Mouse (Mus musculus) macrophage (primary cell): ENCODE data around the gene Zfp428. TPM values are rescaled to one million over a fixed set of nuclear protein-coding genes. Genes with fewer than 3 reads are reported as not detected.

ENCODE experiments used
- H3K27ac ChIP-seq: fragments of 350-480 bp; formaldehyde crosslinking; 2 replicates; pipeline ENCODE4 v1.9.0; 2021
- H3K36me3 ChIP-seq: fragments of 350-480 bp; formaldehyde crosslinking; 2 replicates; pipeline ENCODE4 v1.9.0; 2021; ENCODE audit errors: inconsistent target
- H3K4me3 ChIP-seq: fragments of 350-480 bp; formaldehyde crosslinking; 2 replicates; pipeline ENCODE4 v1.9.0; 2021; ENCODE audit errors: inconsistent target
- H3K79me2 ChIP-seq: fragments of 350-480 bp; formaldehyde crosslinking; 2 replicates; pipeline ENCODE4 v1.9.0; 2021; ENCODE audit errors: inconsistent target
- WGBS: methylation state at CpG from one replicate; pipeline ENCODE4 v1.1.7; 2026; ENCODE audit warnings: inconsistent platforms; ENCODE audit not compliant: missing documents; 5-methylcytosine and 5-hydroxymethylcytosine counted together
- polyA plus RNA-seq: library from polyadenylated mRNA; stranded (reverse); fragments of 250-400 nt; gene quantifications from 3 replicates; pipeline ENCODE4 v1.2.4, GENCODE M21; 2018; ENCODE audit warnings: inconsistent platforms

Zfp428 gene
- polyA plus RNA-seq, 1 experiment from 2014 or later = 0.77 TPM

GRCm38 (mm10) chr7:24539686-24540085 lies 32.9 kb downstream of the Zfp428 start:
- 94% methylated on average over 4 of the region's 4 CpGs for WGBS
- no peak overlapping the region for H3K27ac ChIP-seq
- H3K4me3 ChIP-seq = no peak overlapping the region
- H3K79me2 ChIP-seq = no peaks in the 10 kb centered on the region
- H3K36me3 ChIP-seq = peaks cover 10% of the 10 kb centered on the region; the same call in 1 of the 2 replicates

GRCm38 (mm10) chr7:24544506-24544905 lies 37.7 kb downstream of the Zfp428 start:
- Histone ChIP-seq H3K4me3 (no peak overlapping the region), H3K36me3 (no peaks in the 10 kb centered on the region), H3K79me2 (peaks cover 12% of the 10 kb centered on the region), H3K27ac (no peak overlapping the region)
- WGBS = 93% methylated on average over 2 of the region's 2 CpGs

- Histone ChIP-seq H3K79me2 (peaks cover 12% of the 10 kb centered on the region), H3K4me3 (peak within 1 kb of the TSS; percentile 75), H3K36me3 (no peaks in the 10 kb centered on the region), H3K27ac (peak within 1 kb of the TSS; percentile 46)
- WGBS = 63% methylated on average over 5 of the region's 13 CpGs
Measured at GRCm38 (mm10) chr7:24546068-24546614, 39.3 kb downstream of the Zfp428 start, which contains the start of the genes Pinlyp and Xrcc1. Pinlyp (minus strand) TSS chr7:24546118. Xrcc1 (plus strand) TSS chr7:24546289.

GRCm38 (mm10) chr7:24546634-24547389 lies 40.0 kb downstream of the Zfp428 start:
- Histone ChIP-seq H3K36me3 (no peaks in the 10 kb centered on the region), H3K79me2 (peaks cover 12% of the 10 kb centered on the region), H3K27ac (peak overlapping the region; percentile 46), H3K4me3 (peak overlapping the region; percentile 75)
- WGBS = under 1% methylated on average over 57 of the region's 57 CpGs

GRCm38 (mm10) chr7:24547534-24548036 lies 40.8 kb downstream of the Zfp428 start:
- 35% methylated on average over 12 of the region's 13 CpGs for WGBS
- Histone ChIP-seq H3K27ac (peak overlapping the region; percentile 33), H3K79me2 (peaks cover 12% of the 10 kb centered on the region), H3K4me3 (peak overlapping the region; percentile 75), H3K36me3 (no peaks in the 10 kb centered on the region)

- Histone ChIP-seq H3K36me3 (0 out of 2 replicates have a peak, but pooled peaks cover 7% of the 10 kb centered on the region), H3K27ac (no peak overlapping the region), H3K4me3 (no peak overlapping the region), H3K79me2 (peaks cover 11% of the 10 kb centered on the region)
- WGBS = 80% methylated on average over 12 of the region's 12 CpGs
Measured at GRCm38 (mm10) chr7:24551985-24552759, 45.4 kb downstream of the Zfp428 start.

GRCm38 (mm10) chr7:24555786-24556185 lies 49.0 kb downstream of the Zfp428 start:
- 92% methylated on average over 10 of the region's 10 CpGs for WGBS
- Histone ChIP-seq H3K4me3 (no peak overlapping the region), H3K79me2 (no peaks in the 10 kb centered on the region; the same call in 1 of the 2 replicates), H3K27ac (no peak overlapping the region), H3K36me3 (0 out of 2 replicates have a peak, but pooled peaks cover 7% of the 10 kb centered on the region)

GRCm38 (mm10) chr7:24561450-24561849 lies 54.6 kb downstream of the Zfp428 start:
- WGBS = 98% methylated on average over 4 of the region's 4 CpGs
- Histone ChIP-seq H3K27ac (no peak overlapping the region), H3K4me3 (no peak overlapping the region), H3K79me2 (no peaks in the 10 kb centered on the region; the same call in 1 of the 2 replicates), H3K36me3 (peaks cover under 1% of the 10 kb centered on the region; the same call in 1 of the 2 replicates)

GRCm38 (mm10) chr7:24563191-24563836 lies 56.5 kb downstream of the Zfp428 start:
- peaks cover 17% of the 10 kb centered on the region for H3K36me3 ChIP-seq
- no peaks in the 10 kb centered on the region for H3K79me2 ChIP-seq
- no peak overlapping the region for H3K27ac ChIP-seq
- H3K4me3 ChIP-seq = no peak overlapping the region
- 97% methylated on average over 8 of the region's 8 CpGs for WGBS

GRCm38 (mm10) chr7:24563837-24564206 lies 57.0 kb downstream of the Zfp428 start:
- no peak overlapping the region for H3K4me3 ChIP-seq
- peaks cover 17% of the 10 kb centered on the region for H3K36me3 ChIP-seq
- no peaks in the 10 kb centered on the region for H3K79me2 ChIP-seq
- H3K27ac ChIP-seq = no peak overlapping the region
- 89% methylated on average over 4 of the region's 4 CpGs for WGBS

GRCm38 (mm10) chr7:24564607-24565265 lies 57.9 kb downstream of the Zfp428 start:
- 62% methylated on average over 6 of the region's 6 CpGs for WGBS
- no peaks in the 10 kb centered on the region for H3K79me2 ChIP-seq
- peaks cover 17% of the 10 kb centered on the region for H3K36me3 ChIP-seq
- H3K4me3 ChIP-seq = no peak overlapping the region
- H3K27ac ChIP-seq = no peak overlapping the region
